Mouse (Mus musculus) limb, embryonic 14.5 days (tissue): ENCODE data around the gene Rgcc. TPM values are rescaled to one million over a fixed set of nuclear protein-coding genes. Genes with fewer than 3 reads are reported as not detected.

Source experiments
- ATAC-seq: fragments of 200-750 bp; cut with Nextera tagmentation; 2 replicates; pipeline ENCODE4 v1.8.0; 2017; ENCODE audit warnings: low read depth, moderate number of reproducible peaks, moderate TSS enrichment; ENCODE audit not compliant: low FRiP score
- DNase-seq: peaks from one replicate; pipeline ENCODE4 v3.0.0-alpha.2; 2015; ENCODE audit warnings: low spot score
- H3K27ac ChIP-seq: fragments of 300-500 bp; sonication (generic); replicated peaks from 2 replicates; pipeline ENCODE4 v1.5.1; 2014; ENCODE audit warnings: low read depth, mild to moderate bottlenecking, low read length, moderate library complexity, mixed read lengths
- H3K27me3 ChIP-seq: fragments of 300-500 bp; sonication (generic); 2 replicates; pipeline ENCODE4 v1.6.1; 2014; ENCODE audit warnings: low read length, mixed read lengths; ENCODE audit not compliant: control insufficient read depth, insufficient read depth
- H3K36me3 ChIP-seq: fragments of 300-500 bp; sonication (generic); 2 replicates; pipeline ENCODE4 v1.6.1; 2014; ENCODE audit warnings: mild to moderate bottlenecking, low read length, moderate library complexity, mixed read lengths; ENCODE audit not compliant: control insufficient read depth, insufficient read depth
- H3K4me1 ChIP-seq: fragments of 300-500 bp; sonication (generic); 2 replicates; pipeline ENCODE4 v1.6.1; 2014; ENCODE audit warnings: antibody characterized with exemption, low read length, mixed read lengths; ENCODE audit not compliant: control insufficient read depth, insufficient read depth
- H3K4me2 ChIP-seq: fragments of 300-500 bp; sonication (generic); replicated peaks from 2 replicates; pipeline ENCODE4 v1.6.1; 2014; ENCODE audit warnings: low read depth, mild to moderate bottlenecking, low read length, moderate library complexity; ENCODE audit not compliant: severe bottlenecking
- H3K4me3 ChIP-seq: fragments of 300-500 bp; sonication (generic); replicated peaks from 2 replicates; pipeline ENCODE4 v1.5.1; 2014; ENCODE audit warnings: low read length
- H3K9ac ChIP-seq: fragments of 300-500 bp; sonication (generic); 2 replicates; pipeline ENCODE4 v1.6.1; 2014; ENCODE audit warnings: mild to moderate bottlenecking, low read depth, low read length, moderate library complexity; ENCODE audit not compliant: severe bottlenecking
- H3K9me3 ChIP-seq: fragments of 300-500 bp; sonication (generic); 2 replicates; pipeline ENCODE4 v1.6.1; 2016; ENCODE audit warnings: low read length; ENCODE audit not compliant: control insufficient read depth
- POLR2A ChIP-seq: fragments of 200-500 bp; IDR thresholded peaks from 2 replicates; pipeline ENCODE4 v1.8.0; 2012; ENCODE audit warnings: inconsistent platforms, mild to moderate bottlenecking, moderate library complexity, borderline replicate concordance; ENCODE audit not compliant: insufficient read depth, insufficient read length; ENCODE audit errors: extremely low read depth
- WGBS: fragments of 180-500 bp; shearing (Covaris S2); extraction: QIAGEN DNeasy Blood & Tissue Kit; methylation state at CpG from one replicate; pipeline ENCODE4 v1.1.7; 2014; 5-methylcytosine and 5-hydroxymethylcytosine counted together
- polyA plus RNA-seq, 2 experiments: library from polyadenylated mRNA; depleted of rRNA in 1 of 2; stranded (reverse) in 1 of 2; unstranded in 1 of 2; fragments of >200 nt; fragmentation: Nextera tagmentation in 1 of 2; extraction: Ambion mirVana in 1 of 2; gene quantifications; 2 replicates each; pipeline versions ENCODE4 v1.2.1 to v1.2.3; 2012 to 2014

Gene Rgcc
- polyA plus RNA-seq, 2 experiments, result 55.9 to 65.0 TPM

- Histone ChIP-seq H3K4me2 (no peak overlapping the region), H3K27ac (no peak overlapping the region), H3K4me3 (no peak overlapping the region), H3K27me3 (no peaks in the 10 kb centered on the region), H3K9ac (no peak overlapping the region), H3K4me1 (peaks cover 5% of the 10 kb centered on the region; the same call in 1 of the 2 replicates), H3K36me3 (no peaks in the 10 kb centered on the region), H3K9me3 (no peaks in the 10 kb centered on the region)
- WGBS, result 64% methylated on average over 1 of the region's 1 CpGs
- ATAC-seq (no peak), DNase-seq (no peak)
- no peak for TF ChIP-seq POLR2A
Measured at GRCm38 (mm10) chr14:79279494-79279893, 22.0 kb downstream of the Rgcc start.

DNA sequence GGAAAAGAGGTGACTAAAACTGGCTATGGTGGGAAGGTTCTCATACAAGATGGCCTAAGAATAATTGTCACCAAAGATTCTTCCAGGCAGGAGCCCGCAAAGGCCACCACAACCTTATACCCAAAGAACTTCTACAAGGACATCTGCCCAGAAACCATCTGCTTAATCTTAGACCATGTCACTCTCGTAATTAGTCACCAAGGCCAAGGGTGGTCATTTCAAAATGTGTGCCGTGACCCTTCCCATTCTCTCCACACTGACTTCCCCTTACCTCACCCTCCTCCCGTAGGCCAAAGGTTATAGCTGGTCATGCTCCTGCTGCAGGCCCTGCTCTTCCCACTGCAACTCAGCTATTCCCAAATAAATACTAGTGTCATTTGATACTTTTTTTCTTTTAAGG lies 22.5 kb downstream of the Rgcc start:
- H3K4me1 ChIP-seq, result peaks cover 5% of the 10 kb centered on the region; the same call in 1 of the 2 replicates
- H3K27me3 ChIP-seq, result no peaks in the 10 kb centered on the region
- DNase-seq (no peak), ATAC-seq (no peak)
- H3K4me2 ChIP-seq, result no peak overlapping the region
- H3K9me3 ChIP-seq, result no peaks in the 10 kb centered on the region
- WGBS, result 91% methylated on average over 4 of the region's 4 CpGs
- no peak overlapping the region for H3K27ac ChIP-seq
- H3K36me3 ChIP-seq, result no peaks in the 10 kb centered on the region
- TF ChIP-seq POLR2A, result no peak
- no peak overlapping the region for H3K4me3 ChIP-seq
- H3K9ac ChIP-seq, result no peak overlapping the region

DNA sequence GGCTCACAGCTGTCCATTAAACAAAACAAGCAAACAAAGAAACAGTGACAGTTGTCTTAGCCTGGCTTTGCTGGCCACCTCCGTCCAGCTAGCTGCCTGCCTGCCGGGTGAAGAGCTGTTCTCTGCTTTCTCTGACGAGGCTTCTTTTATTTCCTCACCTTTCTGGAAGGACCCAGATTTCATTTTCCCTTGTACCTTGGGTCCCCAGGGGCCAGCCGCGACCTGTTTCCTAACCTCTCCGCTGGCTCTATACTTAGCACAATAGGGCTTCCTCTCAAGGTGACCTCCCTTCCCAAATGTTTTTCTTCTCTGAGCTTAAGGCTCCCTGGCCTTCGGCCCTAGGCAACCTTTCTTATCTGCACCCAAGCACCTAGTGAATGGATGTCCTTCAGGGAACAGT lies 23.5 kb downstream of the Rgcc start:
- Histone ChIP-seq H3K36me3 (no peaks in the 10 kb centered on the region), H3K9ac (no peak overlapping the region), H3K27ac (no peak overlapping the region), H3K9me3 (no peaks in the 10 kb centered on the region), H3K4me1 (peaks cover 8% of the 10 kb centered on the region), H3K27me3 (no peaks in the 10 kb centered on the region), H3K4me3 (no peak overlapping the region), H3K4me2 (no peak overlapping the region)
- no peak for TF ChIP-seq POLR2A
- DNase-seq, result no peak
- ATAC-seq, result no peak
- WGBS, result 57% methylated on average over 7 of the region's 7 CpGs

DNA sequence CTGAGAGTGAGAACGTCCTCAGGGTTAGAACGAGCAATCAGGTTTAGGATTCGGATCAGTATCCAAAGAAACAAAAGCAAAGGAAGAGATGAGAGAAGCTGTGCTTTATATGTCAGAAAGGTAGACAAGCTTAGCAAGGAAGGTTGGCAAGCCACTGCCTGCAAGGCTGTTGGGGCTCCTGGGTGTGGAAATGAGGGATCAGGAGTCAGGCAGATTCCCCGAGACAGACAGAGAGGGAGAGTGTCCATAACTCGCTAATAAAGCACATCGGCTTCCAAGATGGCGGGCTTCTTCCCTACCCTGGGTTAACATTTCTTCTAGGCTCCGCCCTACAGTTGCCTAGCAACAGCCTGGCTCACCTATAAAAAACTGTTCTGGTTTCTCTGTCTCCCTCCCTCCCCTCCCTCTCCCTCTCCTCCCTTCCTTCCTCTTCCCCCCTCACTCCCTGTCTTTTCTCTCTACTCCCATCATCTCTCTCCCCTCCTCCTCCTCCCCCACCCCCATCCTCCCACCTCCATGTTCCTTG lies 25.5 kb downstream of the Rgcc start:
- H3K27me3 ChIP-seq, result no peaks in the 10 kb centered on the region
- no peaks in the 10 kb centered on the region for H3K36me3 ChIP-seq
- DNase-seq (no peak), ATAC-seq (no peak)
- 78% methylated on average over 8 of the region's 8 CpGs for WGBS
- H3K27ac ChIP-seq, result no peak overlapping the region
- no peak overlapping the region for H3K4me2 ChIP-seq
- no peak for TF ChIP-seq POLR2A
- H3K9ac ChIP-seq, result no peak overlapping the region
- H3K4me1 ChIP-seq, result peaks cover 8% of the 10 kb centered on the region
- no peaks in the 10 kb centered on the region for H3K9me3 ChIP-seq
- no peak overlapping the region for H3K4me3 ChIP-seq

DNA sequence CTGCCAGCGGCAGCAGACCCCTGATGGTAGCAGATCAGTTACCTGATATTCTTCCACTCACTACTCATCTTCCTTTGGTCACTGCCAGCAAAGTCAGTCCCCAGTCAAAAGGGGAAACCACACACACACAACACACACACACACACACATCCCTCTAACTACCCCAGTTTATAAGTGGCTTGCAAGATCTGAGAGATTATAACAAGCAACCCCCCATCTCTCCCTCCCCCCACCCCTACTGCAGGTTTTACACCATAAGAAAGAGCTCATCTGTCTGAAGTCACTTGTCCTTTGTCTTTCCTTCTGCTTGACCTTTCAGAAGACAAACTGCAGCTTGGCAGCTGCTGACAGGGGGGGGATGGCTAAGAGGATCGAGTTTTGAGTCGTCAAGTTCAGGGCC lies 26.0 kb downstream of the Rgcc start:
- no peak for TF ChIP-seq POLR2A
- ATAC-seq, result no peak
- no peaks in the 10 kb centered on the region for H3K36me3 ChIP-seq
- no peaks in the 10 kb centered on the region for H3K27me3 ChIP-seq
- H3K9ac ChIP-seq, result no peak overlapping the region
- no peaks in the 10 kb centered on the region for H3K9me3 ChIP-seq
- no peak overlapping the region for H3K4me2 ChIP-seq
- H3K4me1 ChIP-seq, result peaks cover 8% of the 10 kb centered on the region
- H3K4me3 ChIP-seq, result no peak overlapping the region
- WGBS, result 53% methylated on average over 3 of the region's 3 CpGs
- H3K27ac ChIP-seq, result no peak overlapping the region
- DNase-seq, result no peak
